Mouse (Mus musculus) left cerebral cortex, adult 2 months (tissue): Measurements from ENCODE around the gene Gm26741. TPM values are rescaled to one million over a fixed set of nuclear protein-coding genes. Genes with fewer than 3 reads are reported as not detected.

Experiments
- DNase-seq, 2 experiments: peaks; one replicate each; pipeline ENCODE4 v3.0.0; 2021 to 2022; ENCODE audit warnings: low spot score in 2 of 2, mixed read lengths in 1 of 2; ENCODE audit errors: extremely low spot score in 1 of 2
- H3K27ac ChIP-seq: fragments of 200-600 bp; 2 replicates; pipeline ENCODE4 v1.8.1; 2022
- H3K4me3 ChIP-seq: fragments of 200-600 bp; 2 replicates; pipeline ENCODE4 v1.8.1; 2022
- CTCF ChIP-seq: fragments of 200-600 bp; IDR thresholded peaks from 2 replicates; pipeline ENCODE4 v1.8.1; 2022; ENCODE audit warnings: antibody characterized with exemption, mild to moderate bottlenecking, moderate library complexity
- intact Hi-C: fragments of 180-260 bp; cut with DNase I; formaldehyde crosslinking; loops from one replicate; pipeline ENCODE4 v1.15.1; 2025
- total RNA-seq, 2 experiments: library from RNA; stranded (reverse); gene quantifications; 2 replicates each; pipeline ENCODE4 v1.2.3; 2021

Gene Gm26741
- total RNA-seq, 2 experiments from 2014 or later = not detected

- no peak for DNase-seq
- H3K4me3 ChIP-seq = no peak overlapping the region
- H3K27ac ChIP-seq = no peak overlapping the region
- no peak for TF ChIP-seq CTCF
- intact Hi-C loops = no loop called here
Observed at GRCm38 (mm10) chr10:52396647-52397046, 38.1 kb downstream of the Gm26741 start.

DNA sequence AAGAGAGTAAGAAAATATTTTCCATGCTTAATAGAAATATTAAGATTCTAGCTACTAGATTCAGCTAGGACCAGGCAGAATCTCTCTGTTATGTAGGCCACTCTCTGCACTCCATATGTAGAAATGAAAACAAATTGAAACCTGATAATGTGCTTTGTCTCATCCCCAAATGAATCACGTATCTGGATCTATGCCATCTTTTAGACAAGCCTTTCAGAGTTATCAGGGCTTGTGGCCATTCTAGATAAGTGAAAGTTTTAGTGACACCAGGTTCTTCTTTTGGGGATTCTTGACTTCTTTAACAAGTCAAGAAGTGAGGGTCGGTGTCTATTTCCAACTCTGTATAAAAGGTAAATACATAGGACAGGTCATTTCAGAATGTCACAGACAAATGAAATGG is 40.1 kb downstream of the Gm26741 start:
- no peak for TF ChIP-seq CTCF
- DNase-seq = no peak
- intact Hi-C loops = no loop called here
- Histone ChIP-seq H3K27ac (no peak overlapping the region), H3K4me3 (no peak overlapping the region)

- DNase-seq = no peak
- Histone ChIP-seq H3K27ac (no peak overlapping the region), H3K4me3 (no peak overlapping the region)
- no peak for TF ChIP-seq CTCF
- intact Hi-C loops = no loop called here
Observed at GRCm38 (mm10) chr10:52399722-52400121, 41.2 kb downstream of the Gm26741 start.

DNA sequence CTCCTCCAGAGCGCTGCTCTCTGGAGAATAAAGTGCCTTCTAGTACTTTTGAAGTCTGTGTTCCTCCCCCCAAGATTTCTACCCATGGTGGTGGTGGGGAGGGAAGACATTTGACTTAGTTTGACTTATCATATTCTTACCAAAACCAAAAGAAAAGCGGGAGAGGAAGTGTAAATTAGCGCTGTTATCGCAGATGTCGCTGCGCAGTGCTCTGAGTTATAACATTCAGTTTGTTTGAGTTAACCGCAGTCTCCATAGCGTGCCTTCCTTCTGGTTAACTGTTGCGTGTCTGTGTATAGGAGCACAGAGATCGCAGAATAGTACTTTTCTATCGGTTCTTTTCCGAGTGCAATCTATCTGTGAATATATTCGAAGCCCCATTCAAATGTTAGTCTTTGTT is 46.6 kb downstream of the Gm26741 start:
- intact Hi-C loops = no loop called here
- Histone ChIP-seq H3K4me3 (no peak overlapping the region), H3K27ac (no peak overlapping the region)
- no peak for TF ChIP-seq CTCF
- no peak for DNase-seq

- intact Hi-C loops = no loop called here
- DNase-seq = no peak
- Histone ChIP-seq H3K27ac (no peak overlapping the region), H3K4me3 (no peak overlapping the region)
- TF ChIP-seq CTCF = no peak
Observed at GRCm38 (mm10) chr10:52407526-52407925, 49.0 kb downstream of the Gm26741 start.

Other genes with a start within 250 kb of the Gm26741 start
- not detected for gene Ros1, start 163.5 kb upstream of the Gm26741 start, total RNA-seq
- gene Dcbld1, start 125.1 kb upstream of the Gm26741 start, total RNA-seq = 1 to 10 TPM; 5.1 to 5.7 TPM
- gene Gopc, start 23.4 kb downstream of the Gm26741 start, total RNA-seq = 10 to 100 TPM; 42.5 to 47.4 TPM
- not detected for gene Nepn, start 30.2 kb downstream of the Gm26741 start, total RNA-seq
- gene Nus1, start 58.8 kb downstream of the Gm26741 start, total RNA-seq = 10 to 100 TPM; 63.4 to 66.7 TPM